ENCODE assay signal across 8 mouse cellular contexts in the genomic region with DNA sequence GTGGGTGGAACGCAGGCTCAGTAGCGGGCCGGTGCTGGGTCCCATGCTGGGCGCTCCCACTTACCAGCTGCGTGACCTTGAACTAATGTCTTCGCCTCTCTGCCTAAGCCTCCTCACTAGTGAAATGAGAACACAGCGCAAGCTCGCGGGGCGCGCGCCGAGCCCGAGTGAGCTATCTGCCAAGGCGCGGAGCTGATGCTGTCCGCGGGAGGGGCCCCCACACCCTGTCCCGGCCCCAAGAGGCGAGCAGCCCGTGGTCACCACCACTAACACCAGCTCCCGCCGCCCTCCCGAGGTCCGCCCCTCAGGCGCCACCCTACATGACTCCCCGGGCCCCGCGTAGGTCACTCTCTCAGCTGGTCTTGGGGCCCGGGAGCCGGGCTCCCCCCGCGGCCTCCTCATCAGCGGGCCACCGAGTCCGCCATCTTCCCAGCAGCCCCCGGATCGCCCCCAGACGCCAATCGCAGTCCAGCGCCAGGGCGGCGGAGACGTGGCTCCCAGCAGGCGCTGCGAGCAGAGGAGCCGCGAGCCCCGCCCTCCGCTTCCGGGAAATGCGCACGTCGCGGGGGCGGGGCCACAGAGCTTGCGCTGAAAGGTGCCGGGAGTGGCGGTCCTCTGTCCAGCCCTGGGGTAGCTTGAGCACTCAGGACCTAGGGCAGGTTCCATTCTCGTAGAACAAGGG. TPM values are rescaled to one million over a fixed set of nuclear protein-coding genes. Genes with fewer than 3 reads are reported as not detected.
A peak's percentile ranks its signal among the peaks of the same experiment; 100 is the strongest.
DNase-seq lines count a peak whose midpoint lies in the region; ATAC-seq lines count a peak whose summit lies in the region.

A gene (minus strand): TSS at position 542 of the 682 bp plus-strand sequence.

- peak; percentile 96 to 97 for DNase-seq in adrenal gland, adult (ENCODE audit: inconsistent age in 2 of 2, low spot score in 1 of 2)
- peak; percentile 96 for DNase-seq in embryo, embryonic 10 days (ENCODE audit: low spot score)
- peak; percentile 95 for DNase-seq in gastrocnemius, postnatal 10 days
- DNase-seq in induced T-regulatory cell, adult 2 months (ENCODE audit: low read depth) = peak; percentile 96
- DNase-seq in left cerebral cortex, adult 8-10 months (ENCODE audit: low spot score in 2 of 2) = peak; percentile 78 to 92
- DNase-seq in right cerebral cortex, adult 18-20 months = peak; percentile 97
- peak; percentile 93 for DNase-seq in urinary bladder, adult 2 months (ENCODE audit: low spot score)

- ATAC-seq in megakaryocyte, adult 5-6 weeks (ENCODE audit: poor library complexity, severe bottlenecking) = peak; percentile 85

RNA-seq across cellular contexts. Expression of the gene that starts here (rescaled TPM):
- total RNA-seq in gastrocnemius, postnatal 10 days (2021) = 100 to 1,000 TPM; 124 to 142 TPM
- total RNA-seq in left cerebral cortex, adult 8-10 months (2022) = 100 to 1,000 TPM; 128 to 142 (median 135) TPM
- 33.4 and 42.2 TPM in 2 replicates for total RNA-seq in megakaryocyte, adult 5-6 weeks (2015)
- 21.7 and 22.3 TPM in 2 replicates for total RNA-seq in megakaryocyte, adult 5-6 weeks (2017)
- 134 and 154 TPM in 2 replicates for polyA plus RNA-seq in urinary bladder, adult 2 months (2012; rRNA removed)

Comparison
In these comparisons a context has a peak if more than half of its experiments do, and no peak if none do; other contexts are left out.
1. Peak in every context shown above with its lines: DNase-seq and ATAC-seq.